Mouse (Mus musculus): Measurements from ENCODE around the gene Slc1a3. TPM values are rescaled to one million over a fixed set of nuclear protein-coding genes. Genes with fewer than 3 reads are reported as not detected.

Slc1a3 gene
- polyA plus RNA-seq, 1 experiment from 2014 or later: 0.47 TPM

DNA sequence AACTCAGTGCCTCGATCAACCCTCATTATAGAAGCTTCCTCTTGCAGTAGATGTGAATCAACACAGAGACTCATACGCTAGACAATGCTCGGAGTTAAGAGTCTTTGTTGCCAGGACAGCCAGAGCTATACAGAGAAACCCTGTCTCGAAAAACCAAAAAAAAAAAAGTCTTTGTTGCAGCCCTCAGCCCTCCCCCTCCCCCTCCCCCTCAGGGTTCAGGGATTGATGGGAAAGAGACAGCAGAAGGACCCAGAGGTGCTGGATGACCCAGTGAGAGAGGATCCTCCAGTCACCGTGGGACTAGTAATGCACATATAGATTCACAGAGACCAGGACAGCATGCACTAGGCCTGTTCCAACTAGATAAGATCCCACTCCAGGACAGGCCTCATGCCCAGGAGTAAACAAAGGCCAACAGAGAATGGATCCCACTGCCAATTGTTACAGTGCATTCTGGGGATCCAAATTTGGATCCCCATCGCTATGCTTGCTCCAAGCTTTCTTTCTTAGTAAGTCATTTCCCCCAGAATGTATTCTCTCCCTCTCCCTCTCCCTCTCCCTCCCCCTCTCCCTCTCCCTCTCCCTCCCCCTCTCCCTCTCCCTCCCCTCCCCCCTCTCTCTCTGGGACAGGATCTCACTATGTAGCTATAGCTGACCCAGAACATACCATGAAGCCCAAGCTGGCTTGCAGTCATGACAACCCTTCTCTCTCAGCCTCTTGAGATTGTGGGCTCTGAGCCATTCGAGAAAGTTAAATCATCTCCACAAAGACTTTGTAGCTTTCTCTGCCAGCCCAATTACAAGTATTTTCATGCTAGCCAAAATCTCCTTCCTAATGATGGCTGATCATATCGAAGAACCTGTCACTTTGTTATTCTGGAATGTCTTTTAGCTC is 52.2 kb downstream of the Slc1a3 start:
- Histone ChIP-seq H3K4me2 (ENCODE audit: low read depth, low read length) (no peak overlapping the region), H3K36me3 (ENCODE audit: control insufficient read depth, insufficient read depth) (no peaks in the 10 kb centered on the region), H3K9ac (ENCODE audit: low read depth, low read length) (no peak overlapping the region), H3K27me3 (ENCODE audit: control insufficient read depth, insufficient read depth, low read depth, low read length) (no peaks in the 10 kb centered on the region), H3K4me3 (ENCODE audit: low read depth, low read length) (no peak overlapping the region), H3K9me3 (replicated peaks; ENCODE audit: control insufficient read depth, low read length) (no peaks in the 10 kb centered on the region), H3K27ac (ENCODE audit: low read length) (no peak overlapping the region), H3K4me1 (ENCODE audit: control insufficient read depth, low read depth, low read length) (peaks cover 3% of the 10 kb centered on the region; the same call in 1 of the 2 replicates)
- peak; percentile 63; the same call in 1 of the 2 replicates for ATAC-seq (ENCODE audit: low read depth)
- WGBS (ENCODE audit: insufficient replicate concordance): 54% methylated on average over 8 of the region's 8 CpGs

DNA sequence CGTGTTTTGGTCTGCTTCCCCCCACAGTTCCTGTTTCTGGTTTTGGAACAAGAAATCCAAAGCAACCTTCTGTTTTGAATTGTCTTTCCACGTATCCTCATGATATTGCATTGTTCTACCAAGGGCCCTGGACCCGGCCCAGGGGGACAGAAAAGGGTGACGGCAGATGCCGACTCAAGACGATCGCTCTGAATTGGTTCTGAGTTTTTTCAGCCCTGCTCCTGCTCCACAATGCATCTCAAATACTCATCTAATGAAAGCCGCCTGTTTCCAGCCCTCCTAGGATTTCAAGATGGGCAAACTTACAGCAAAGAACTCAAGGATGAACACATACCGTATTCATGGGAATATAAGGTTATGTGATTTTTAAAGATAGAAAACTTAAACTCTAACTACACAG is 55.3 kb downstream of the Slc1a3 start:
- H3K4me2 ChIP-seq (ENCODE audit: low read depth, low read length): no peak overlapping the region
- H3K9ac ChIP-seq (ENCODE audit: low read depth, low read length): no peak overlapping the region
- no peaks in the 10 kb centered on the region for H3K27me3 ChIP-seq (ENCODE audit: control insufficient read depth, insufficient read depth, low read depth, low read length)
- 71% methylated on average over 9 of the region's 9 CpGs for WGBS (ENCODE audit: insufficient replicate concordance)
- H3K9me3 ChIP-seq (replicated peaks; ENCODE audit: control insufficient read depth, low read length): no peaks in the 10 kb centered on the region
- no peaks in the 10 kb centered on the region for H3K4me1 ChIP-seq (ENCODE audit: control insufficient read depth, low read depth, low read length)
- no peaks in the 10 kb centered on the region for H3K36me3 ChIP-seq (ENCODE audit: control insufficient read depth, insufficient read depth)
- no peak overlapping the region for H3K27ac ChIP-seq (ENCODE audit: low read length)
- no peak overlapping the region for H3K4me3 ChIP-seq (ENCODE audit: low read depth, low read length)
- ATAC-seq (ENCODE audit: low read depth): no peak

DNA sequence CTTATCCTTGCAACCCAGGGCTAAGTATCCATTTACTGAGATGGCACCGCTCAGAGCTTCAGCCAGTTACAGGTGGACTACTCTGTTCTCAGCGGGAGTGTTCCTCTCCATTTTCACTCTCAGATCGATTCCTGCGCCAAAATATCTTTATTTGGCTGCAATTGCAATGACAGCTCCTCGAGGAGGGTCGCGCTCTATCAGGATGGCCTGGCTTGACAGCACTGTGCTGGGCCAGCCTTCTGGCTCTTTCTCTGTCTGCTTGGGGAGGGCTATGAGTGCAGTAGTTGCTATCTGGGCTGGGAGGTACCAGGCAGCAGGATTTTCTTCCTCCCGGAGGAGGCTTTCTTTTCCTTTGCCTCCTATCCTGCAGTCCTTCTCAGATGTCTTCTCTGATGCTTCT is 57.9 kb downstream of the Slc1a3 start:
- no peak overlapping the region for H3K4me3 ChIP-seq (ENCODE audit: low read depth, low read length)
- WGBS (ENCODE audit: insufficient replicate concordance): 72% methylated on average over 8 of the region's 8 CpGs
- no peak overlapping the region for H3K9ac ChIP-seq (ENCODE audit: low read depth, low read length)
- ATAC-seq (ENCODE audit: low read depth): no peak
- H3K27ac ChIP-seq (ENCODE audit: low read length): no peak overlapping the region
- no peaks in the 10 kb centered on the region for H3K27me3 ChIP-seq (ENCODE audit: control insufficient read depth, insufficient read depth, low read depth, low read length)
- H3K9me3 ChIP-seq (replicated peaks; ENCODE audit: control insufficient read depth, low read length): no peaks in the 10 kb centered on the region
- H3K36me3 ChIP-seq (ENCODE audit: control insufficient read depth, insufficient read depth): no peaks in the 10 kb centered on the region
- H3K4me2 ChIP-seq (ENCODE audit: low read depth, low read length): no peak overlapping the region
- H3K4me1 ChIP-seq (ENCODE audit: control insufficient read depth, low read depth, low read length): no peaks in the 10 kb centered on the region

DNA sequence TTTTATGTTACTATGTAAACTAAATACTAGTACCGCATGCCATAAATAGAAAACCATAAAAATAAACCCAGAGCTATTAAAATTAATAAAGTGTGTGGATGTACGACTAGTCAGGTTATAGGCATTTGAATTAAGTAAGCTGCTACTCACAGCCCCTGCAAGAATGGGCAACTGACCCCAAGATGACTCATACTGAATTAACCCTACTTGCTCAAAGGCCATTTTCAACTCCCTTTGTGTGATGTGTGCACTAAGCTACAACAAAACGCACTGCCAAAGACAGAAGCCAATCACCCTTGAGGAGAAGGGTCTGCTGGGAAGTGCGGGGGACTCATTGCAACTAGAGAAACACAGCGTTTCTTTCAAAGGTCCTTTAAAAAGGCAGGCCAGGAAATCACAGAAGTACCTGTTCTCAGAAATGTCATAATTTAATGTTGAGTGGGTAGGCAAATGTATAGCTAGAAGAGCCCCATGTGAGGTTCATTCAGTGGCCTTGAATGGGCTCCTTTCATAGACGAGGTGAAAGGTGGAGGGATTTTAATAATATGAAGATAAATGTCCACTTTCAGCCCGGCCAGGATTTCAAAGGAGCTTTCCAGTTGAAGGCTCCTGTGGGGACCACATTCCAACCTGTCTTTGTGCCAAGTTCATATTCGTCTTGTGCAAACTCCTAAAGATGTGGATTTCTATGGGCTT is 66.4 kb downstream of the Slc1a3 start:
- Histone ChIP-seq H3K4me2 (ENCODE audit: low read depth, low read length) (no peak overlapping the region), H3K4me1 (ENCODE audit: control insufficient read depth, low read depth, low read length) (no peaks in the 10 kb centered on the region), H3K4me3 (ENCODE audit: low read depth, low read length) (no peak overlapping the region), H3K9me3 (replicated peaks; ENCODE audit: control insufficient read depth, low read length) (no peaks in the 10 kb centered on the region), H3K9ac (ENCODE audit: low read depth, low read length) (no peak overlapping the region), H3K27ac (ENCODE audit: low read length) (no peak overlapping the region), H3K36me3 (ENCODE audit: control insufficient read depth, insufficient read depth) (no peaks in the 10 kb centered on the region), H3K27me3 (ENCODE audit: control insufficient read depth, insufficient read depth, low read depth, low read length) (no peaks in the 10 kb centered on the region)
- WGBS (ENCODE audit: insufficient replicate concordance): 60% methylated on average over 8 of the region's 8 CpGs
- ATAC-seq (ENCODE audit: low read depth): no peak

DNA sequence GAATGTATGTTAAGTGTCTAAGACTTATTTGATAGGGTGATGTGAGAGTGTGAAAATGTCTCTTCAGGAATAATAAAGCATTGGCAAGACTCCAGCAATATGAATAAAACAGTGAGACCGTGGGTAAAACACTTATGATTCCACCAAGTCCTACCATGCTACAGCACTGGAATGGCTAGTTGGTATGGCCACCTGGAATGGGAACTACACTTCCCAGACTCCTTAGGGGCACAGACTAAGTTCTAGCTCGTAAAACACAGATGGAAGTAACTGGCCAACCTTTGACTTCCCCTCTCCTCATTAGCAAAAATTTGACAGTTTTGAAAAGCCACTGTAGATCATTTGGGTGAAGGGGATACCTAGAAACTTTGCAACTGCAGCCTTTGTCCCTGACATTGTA is 70.7 kb downstream of the Slc1a3 start:
- Histone ChIP-seq H3K4me3 (ENCODE audit: low read depth, low read length) (no peak overlapping the region), H3K27ac (ENCODE audit: low read length) (no peak overlapping the region)
- WGBS (ENCODE audit: insufficient replicate concordance): 32% methylated on average over 2 of the region's 2 CpGs

DNA sequence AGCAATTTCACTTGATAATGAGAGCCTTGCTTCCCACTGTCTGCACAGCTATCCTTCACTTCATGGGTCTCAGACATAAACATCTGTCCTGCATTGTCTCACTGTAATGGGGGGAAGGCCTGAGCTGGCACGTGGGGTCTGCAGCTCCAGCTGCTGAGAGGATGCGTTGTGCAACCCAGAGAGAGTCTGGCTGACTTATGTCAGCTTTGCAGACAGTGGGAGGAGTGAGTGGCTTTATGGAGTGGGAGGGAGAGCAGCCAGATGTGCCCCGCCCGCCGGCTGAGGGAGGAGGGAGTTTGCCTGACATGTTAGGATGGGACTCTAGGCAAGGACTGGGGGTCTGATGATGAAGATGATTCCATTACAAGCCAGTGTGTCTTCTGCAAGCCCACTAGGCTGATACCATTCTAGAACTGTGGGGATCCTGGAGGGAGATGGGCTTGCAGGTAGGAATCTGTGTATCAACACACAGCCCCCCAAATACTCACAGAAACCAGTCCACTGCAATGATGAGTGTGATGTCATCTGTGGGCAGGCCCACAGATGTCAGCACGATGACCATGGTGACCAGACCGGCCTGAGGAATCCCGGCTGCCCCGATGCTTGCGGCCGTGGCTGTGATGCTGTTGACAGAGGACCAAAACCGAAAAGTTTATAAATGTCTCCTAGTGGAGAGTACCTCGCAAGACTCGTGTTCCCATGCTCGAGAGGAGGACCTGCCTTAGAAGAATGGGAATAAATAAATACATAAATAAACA is 71.8 kb downstream of the Slc1a3 start:
- Histone ChIP-seq H3K4me2 (ENCODE audit: low read depth, low read length) (no peak overlapping the region), H3K27ac (ENCODE audit: low read length) (no peak overlapping the region), H3K9me3 (replicated peaks; ENCODE audit: control insufficient read depth, low read length) (no peaks in the 10 kb centered on the region), H3K36me3 (ENCODE audit: control insufficient read depth, insufficient read depth) (no peaks in the 10 kb centered on the region), H3K4me3 (ENCODE audit: low read depth, low read length) (no peak overlapping the region), H3K4me1 (ENCODE audit: control insufficient read depth, low read depth, low read length) (no peaks in the 10 kb centered on the region), H3K27me3 (ENCODE audit: control insufficient read depth, insufficient read depth, low read depth, low read length) (no peaks in the 10 kb centered on the region), H3K9ac (ENCODE audit: low read depth, low read length) (no peak overlapping the region)
- no peak for ATAC-seq (ENCODE audit: low read depth)
- WGBS (ENCODE audit: insufficient replicate concordance): 74% methylated on average over 15 of the region's 15 CpGs

More for the DNA sequence above, 70.7 kb downstream of the Slc1a3 start:
- no peaks in the 10 kb centered on the region for H3K9me3 ChIP-seq (replicated peaks; ENCODE audit: control insufficient read depth, low read length)
- no peaks in the 10 kb centered on the region for H3K27me3 ChIP-seq (ENCODE audit: control insufficient read depth, insufficient read depth, low read depth, low read length)
- no peak overlapping the region for H3K4me2 ChIP-seq (ENCODE audit: low read depth, low read length)
- no peaks in the 10 kb centered on the region for H3K4me1 ChIP-seq (ENCODE audit: control insufficient read depth, low read depth, low read length)
- H3K9ac ChIP-seq (ENCODE audit: low read depth, low read length): no peak overlapping the region
- ATAC-seq (ENCODE audit: low read depth): no peak
- no peaks in the 10 kb centered on the region for H3K36me3 ChIP-seq (ENCODE audit: control insufficient read depth, insufficient read depth)

DNA sequence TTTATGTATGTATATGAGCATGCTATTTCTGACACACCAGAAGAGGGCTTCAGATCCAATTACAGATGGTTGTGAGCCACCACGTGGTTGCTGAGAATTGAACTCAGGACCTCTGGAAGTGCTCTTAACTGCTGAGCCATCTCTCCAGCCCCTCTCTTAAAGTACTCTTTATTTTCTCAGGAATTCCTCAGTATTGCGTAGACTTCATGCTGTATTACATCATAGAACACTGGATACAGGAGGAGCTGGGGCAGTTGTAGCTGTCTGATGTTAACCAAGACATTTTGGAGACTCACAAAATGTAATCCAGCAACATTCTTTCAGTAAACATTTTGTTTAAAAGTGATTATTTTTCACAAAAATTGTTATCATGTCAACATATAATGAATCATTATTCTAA is 73.3 kb downstream of the Slc1a3 start:
- H3K4me3 ChIP-seq (ENCODE audit: low read depth, low read length): no peak overlapping the region
- no peak overlapping the region for H3K4me2 ChIP-seq (ENCODE audit: low read depth, low read length)
- ATAC-seq (ENCODE audit: low read depth): no peak
- WGBS (ENCODE audit: insufficient replicate concordance): 70% methylated on average over 2 of the region's 2 CpGs
- H3K27me3 ChIP-seq (ENCODE audit: control insufficient read depth, insufficient read depth, low read depth, low read length): no peaks in the 10 kb centered on the region
- H3K27ac ChIP-seq (ENCODE audit: low read length): no peak overlapping the region
- no peak overlapping the region for H3K9ac ChIP-seq (ENCODE audit: low read depth, low read length)
- H3K36me3 ChIP-seq (ENCODE audit: control insufficient read depth, insufficient read depth): no peaks in the 10 kb centered on the region
- no peaks in the 10 kb centered on the region for H3K9me3 ChIP-seq (replicated peaks; ENCODE audit: control insufficient read depth, low read length)
- no peaks in the 10 kb centered on the region for H3K4me1 ChIP-seq (ENCODE audit: control insufficient read depth, low read depth, low read length)

DNA sequence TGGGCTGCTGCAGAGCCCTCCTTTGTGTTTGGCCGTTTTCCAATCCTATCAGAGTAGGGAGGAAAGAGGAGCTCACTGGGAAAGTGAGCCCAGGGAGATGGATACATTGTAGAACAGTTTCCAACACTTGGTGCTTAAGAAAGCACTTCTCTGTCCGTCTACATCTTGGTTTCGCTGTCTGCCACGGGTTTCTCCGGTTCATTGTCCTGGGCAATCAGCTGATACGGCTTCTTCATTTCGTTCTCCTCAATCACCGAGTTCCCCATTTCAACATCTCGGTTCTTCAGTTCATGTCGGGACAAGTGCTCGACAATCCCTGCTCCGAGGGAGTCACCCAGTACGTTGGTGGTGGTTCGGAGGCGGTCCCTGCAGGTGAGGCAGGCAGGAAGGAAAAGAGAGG is 74.6 kb downstream of the Slc1a3 start:
- Histone ChIP-seq H3K9me3 (replicated peaks; ENCODE audit: control insufficient read depth, low read length) (no peaks in the 10 kb centered on the region), H3K4me2 (ENCODE audit: low read depth, low read length) (no peak overlapping the region), H3K27me3 (ENCODE audit: control insufficient read depth, insufficient read depth, low read depth, low read length) (no peaks in the 10 kb centered on the region), H3K36me3 (ENCODE audit: control insufficient read depth, insufficient read depth) (no peaks in the 10 kb centered on the region), H3K4me1 (ENCODE audit: control insufficient read depth, low read depth, low read length) (no peaks in the 10 kb centered on the region), H3K9ac (ENCODE audit: low read depth, low read length) (no peak overlapping the region), H3K4me3 (ENCODE audit: low read depth, low read length) (no peak overlapping the region), H3K27ac (ENCODE audit: low read length) (no peak overlapping the region)
- WGBS (ENCODE audit: insufficient replicate concordance): 78% methylated on average over 15 of the region's 15 CpGs
- no peak for ATAC-seq (ENCODE audit: low read depth)
